Mouse (Mus musculus): ENCODE measurements around the gene Rpl10a. TPM values are rescaled to one million over a fixed set of nuclear protein-coding genes. Genes with fewer than 3 reads are reported as not detected.
"Not testable (repeated sequence)": the region's sequence is repeated elsewhere in the genome, so short reads cannot be mapped to it uniquely, and the experiment has no call there.

Gene Rpl10a
- polyA plus RNA-seq, 1 experiment from 2014 or later = 852 TPM

DNA sequence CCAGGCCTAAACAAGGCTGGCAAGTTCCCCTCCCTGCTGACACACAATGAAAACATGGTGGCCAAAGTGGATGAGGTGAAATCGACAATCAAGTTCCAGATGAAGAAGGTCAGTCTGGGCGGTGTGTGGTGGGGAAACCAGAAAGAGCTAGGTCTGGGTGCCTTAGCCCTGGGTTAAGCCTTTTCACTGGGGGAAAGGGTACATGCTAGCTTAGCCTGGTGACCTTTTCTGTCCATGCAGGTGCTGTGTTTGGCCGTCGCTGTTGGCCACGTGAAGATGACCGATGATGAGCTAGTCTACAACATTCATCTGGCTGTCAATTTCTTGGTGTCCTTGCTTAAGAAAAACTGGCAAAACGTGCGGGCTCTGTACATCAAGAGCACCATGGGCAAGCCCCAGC, 2.3 kb downstream of the Rpl10a start:
- not testable (repeated sequence) for H3K27ac ChIP-seq (replicated peaks; ENCODE audit: low read depth, low read length); DNase-seq (ENCODE audit: low spot score); H3K9ac ChIP-seq (ENCODE audit: low read depth, low read length); H3K9me3 ChIP-seq (ENCODE audit: control insufficient read depth, low read length); ATAC-seq (ENCODE audit: low read depth); H3K27me3 ChIP-seq (replicated peaks; ENCODE audit: control insufficient read depth, insufficient read depth, low read length); H3K4me3 ChIP-seq (ENCODE audit: low read depth, low read length)
- peak overlapping the region; percentile 85 for H3K4me2 ChIP-seq (ENCODE audit: low read depth, low read length)
- H3K4me1 ChIP-seq (ENCODE audit: control insufficient read depth, insufficient read depth, low read length) = peaks cover 26% of the 10 kb centered on the region
- 59% methylated on average over 6 of the region's 8 CpGs for WGBS
- H3K36me3 ChIP-seq (ENCODE audit: control insufficient read depth, insufficient read depth, low read length) = peaks cover 71% of the 10 kb centered on the region

DNA sequence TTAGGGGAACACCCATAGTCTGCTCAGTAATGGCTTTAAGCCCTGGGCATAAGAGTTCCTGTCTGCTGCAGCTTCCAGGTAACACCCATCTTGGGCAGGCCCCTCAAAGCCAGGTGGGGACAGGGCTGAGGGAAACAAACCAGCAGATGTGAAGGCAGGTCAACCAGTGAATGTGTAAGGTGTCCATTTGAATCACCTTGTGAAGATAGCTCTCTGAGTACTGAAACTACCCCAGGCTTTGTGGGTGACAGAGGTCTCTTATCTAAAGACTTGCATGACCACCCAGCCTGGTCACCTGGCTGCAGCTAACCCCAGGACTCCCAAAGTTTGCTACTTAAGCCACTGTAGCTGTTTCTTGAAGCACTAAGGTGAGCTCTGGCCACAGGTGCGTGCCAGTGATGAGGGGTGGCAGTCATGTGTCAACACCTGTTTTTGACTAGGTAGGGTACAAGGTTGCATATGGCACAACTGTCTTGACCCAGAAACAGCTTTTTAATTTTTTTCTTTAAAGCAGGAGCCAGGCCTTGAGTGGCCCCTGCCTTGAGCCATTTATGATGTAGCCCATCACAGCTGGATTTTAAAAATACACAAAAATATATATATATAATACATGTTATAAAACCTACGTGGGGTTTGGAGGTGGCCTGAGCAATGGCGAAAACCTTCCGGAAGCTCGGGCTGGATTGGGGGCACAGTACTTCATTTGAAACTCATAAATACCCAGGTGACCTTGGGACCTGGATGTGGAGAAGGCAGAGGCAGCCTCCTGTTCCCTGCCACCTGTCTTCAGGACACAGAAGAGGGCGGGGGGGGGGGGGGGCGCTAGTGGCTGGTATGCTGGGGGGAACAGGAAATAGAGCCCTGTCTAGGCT, 3.2 kb downstream of the Rpl10a start:
- H3K9me3 ChIP-seq (ENCODE audit: control insufficient read depth, low read length) = no peaks in the 10 kb centered on the region
- no peak overlapping the region for H3K9ac ChIP-seq (ENCODE audit: low read depth, low read length)
- 35% methylated on average over 5 of the region's 7 CpGs for whole genome bisulfite sequencing
- peaks cover 74% of the 10 kb centered on the region for H3K36me3 ChIP-seq (ENCODE audit: control insufficient read depth, insufficient read depth, low read length)
- H3K4me3 ChIP-seq (ENCODE audit: low read depth, low read length) = no peak overlapping the region
- no peaks in the 10 kb centered on the region for H3K27me3 ChIP-seq (replicated peaks; ENCODE audit: control insufficient read depth, insufficient read depth, low read length)
- peaks cover 26% of the 10 kb centered on the region for H3K4me1 ChIP-seq (ENCODE audit: control insufficient read depth, insufficient read depth, low read length)
- no peak overlapping the region for H3K4me2 ChIP-seq (ENCODE audit: low read depth, low read length)
- peak overlapping the region; percentile 16; the same call in 1 of the 2 replicates for H3K27ac ChIP-seq (replicated peaks; ENCODE audit: low read depth, low read length)
- no peak for ATAC-seq (ENCODE audit: low read depth)
- DNase-seq (ENCODE audit: low spot score) = no peak

GRCm38 (mm10) chr17:28332113-28332914, 4.0 kb downstream of the Rpl10a start:
- ATAC-seq (ENCODE audit: low read depth) (no peak), DNase-seq (ENCODE audit: low spot score) (no peak)
- Histone ChIP-seq H3K4me3 (ENCODE audit: low read depth, low read length) (no peak overlapping the region), H3K9ac (ENCODE audit: low read depth, low read length) (0 out of 2 replicates have a peak overlapping the region, but pooled peaks have one; percentile 40), H3K27me3 (replicated peaks; ENCODE audit: control insufficient read depth, insufficient read depth, low read length) (no peaks in the 10 kb centered on the region), H3K4me1 (ENCODE audit: control insufficient read depth, insufficient read depth, low read length) (peaks cover 25% of the 10 kb centered on the region), H3K4me2 (ENCODE audit: low read depth, low read length) (0 out of 2 replicates have a peak overlapping the region, but pooled peaks have one; percentile 20), H3K27ac (replicated peaks; ENCODE audit: low read depth, low read length) (peak overlapping the region; percentile 63; the same call in 1 of the 2 replicates), H3K36me3 (ENCODE audit: control insufficient read depth, insufficient read depth, low read length) (peaks cover 82% of the 10 kb centered on the region), H3K9me3 (ENCODE audit: control insufficient read depth, low read length) (no peaks in the 10 kb centered on the region)
- WGBS = 52% methylated on average over 12 of the region's 13 CpGs

DNA sequence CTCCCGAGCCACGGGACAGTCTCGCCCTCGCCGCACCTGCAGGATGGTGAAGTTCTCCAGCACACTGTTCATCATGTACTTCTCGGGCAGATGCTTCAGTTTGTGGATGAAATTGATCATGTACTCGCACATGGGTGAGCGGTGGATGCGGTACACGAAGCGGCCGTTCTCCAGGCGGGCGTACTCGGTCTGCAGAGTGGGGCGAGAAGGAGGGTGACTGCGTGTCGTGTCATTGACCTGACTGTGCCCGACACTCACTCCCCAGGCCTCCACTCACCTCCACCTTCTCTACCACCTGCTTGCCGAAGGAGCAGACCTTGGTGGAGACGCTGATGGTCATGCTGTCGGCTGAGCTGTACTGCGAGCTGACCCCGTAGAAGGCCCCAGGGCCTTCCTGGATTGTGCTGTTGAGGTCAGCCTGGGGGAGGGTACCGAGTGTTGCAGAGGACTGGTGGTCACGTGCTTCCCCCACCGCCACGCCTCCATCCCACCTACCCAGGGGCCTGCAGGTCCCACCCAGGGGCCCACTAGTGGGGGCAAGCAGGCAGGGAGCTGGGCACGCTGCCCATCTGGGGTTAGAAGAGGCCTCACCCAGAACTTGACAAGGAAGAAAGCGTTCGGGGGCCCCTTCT, 4.8 kb downstream of the Rpl10a start:
- 52% methylated on average over 27 of the region's 31 CpGs for WGBS
- DNase-seq (ENCODE audit: low spot score) = peak; percentile 81
- H3K9ac ChIP-seq (ENCODE audit: low read depth, low read length) = peak overlapping the region; percentile 40; the same call in 1 of the 2 replicates

GRCm38 (mm10) chr17:28335267-28335666, 7.0 kb downstream of the Rpl10a start:
- no peak for DNase-seq (ENCODE audit: low spot score)
- H3K27ac ChIP-seq (replicated peaks; ENCODE audit: low read depth, low read length) = no peak overlapping the region
- H3K27me3 ChIP-seq (replicated peaks; ENCODE audit: control insufficient read depth, insufficient read depth, low read length) = no peaks in the 10 kb centered on the region
- peaks cover 97% of the 10 kb centered on the region for H3K36me3 ChIP-seq (ENCODE audit: control insufficient read depth, insufficient read depth, low read length)
- H3K4me2 ChIP-seq (ENCODE audit: low read depth, low read length) = no peak overlapping the region
- no peak overlapping the region for H3K4me3 ChIP-seq (ENCODE audit: low read depth, low read length)
- ATAC-seq (ENCODE audit: low read depth) = no peak
- H3K4me1 ChIP-seq (ENCODE audit: control insufficient read depth, insufficient read depth, low read length) = peaks cover 11% of the 10 kb centered on the region
- no peak overlapping the region for H3K9ac ChIP-seq (ENCODE audit: low read depth, low read length)
- H3K9me3 ChIP-seq (ENCODE audit: control insufficient read depth, low read length) = no peaks in the 10 kb centered on the region
- WGBS = 69% methylated on average over 10 of the region's 10 CpGs

More for the DNA sequence above, 4.8 kb downstream of the Rpl10a start:
- H3K27me3 ChIP-seq (replicated peaks; ENCODE audit: control insufficient read depth, insufficient read depth, low read length) = no peaks in the 10 kb centered on the region
- H3K9me3 ChIP-seq (ENCODE audit: control insufficient read depth, low read length) = no peaks in the 10 kb centered on the region
- H3K27ac ChIP-seq (replicated peaks; ENCODE audit: low read depth, low read length) = peak overlapping the region; percentile 63
- peak overlapping the region; percentile 20; the same call in 1 of the 2 replicates for H3K4me2 ChIP-seq (ENCODE audit: low read depth, low read length)
- H3K36me3 ChIP-seq (ENCODE audit: control insufficient read depth, insufficient read depth, low read length) = peaks cover 89% of the 10 kb centered on the region
- H3K4me3 ChIP-seq (ENCODE audit: low read depth, low read length) = no peak overlapping the region
- peaks cover 18% of the 10 kb centered on the region for H3K4me1 ChIP-seq (ENCODE audit: control insufficient read depth, insufficient read depth, low read length)
- no peak for ATAC-seq (ENCODE audit: low read depth)

DNA sequence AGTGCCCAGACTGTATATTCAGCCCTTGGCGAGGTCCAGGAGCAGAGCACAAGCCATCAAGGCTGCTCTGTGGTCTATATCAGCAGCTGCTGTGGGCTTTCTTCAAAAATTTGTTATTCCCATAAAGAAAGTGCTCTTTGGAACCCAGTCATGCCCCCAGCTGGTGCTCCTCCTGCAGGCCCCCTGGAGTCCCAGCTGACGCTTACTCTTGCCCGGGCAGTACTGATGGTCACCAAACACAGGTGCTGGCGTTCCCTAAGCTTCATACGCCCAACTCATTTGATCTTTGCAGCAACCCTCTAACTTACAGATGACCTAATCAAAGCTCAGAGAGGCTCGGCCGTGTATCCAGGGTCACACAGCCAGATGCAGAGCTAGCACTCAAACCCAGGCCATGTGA, 9.3 kb downstream of the Rpl10a start:
- Histone ChIP-seq H3K9ac (ENCODE audit: low read depth, low read length) (no peak overlapping the region), H3K4me2 (ENCODE audit: low read depth, low read length) (no peak overlapping the region), H3K36me3 (ENCODE audit: control insufficient read depth, insufficient read depth, low read length) (peaks cover 86% of the 10 kb centered on the region), H3K4me3 (ENCODE audit: low read depth, low read length) (no peak overlapping the region), H3K9me3 (ENCODE audit: control insufficient read depth, low read length) (no peaks in the 10 kb centered on the region), H3K27ac (replicated peaks; ENCODE audit: low read depth, low read length) (no peak overlapping the region), H3K4me1 (ENCODE audit: control insufficient read depth, insufficient read depth, low read length) (peaks cover 30% of the 10 kb centered on the region), H3K27me3 (replicated peaks; ENCODE audit: control insufficient read depth, insufficient read depth, low read length) (no peaks in the 10 kb centered on the region)
- ATAC-seq (ENCODE audit: low read depth) = no peak
- WGBS = 94% methylated on average over 7 of the region's 7 CpGs
- DNase-seq (ENCODE audit: low spot score) = no peak

GRCm38 (mm10) chr17:28340578-28340977, 12.3 kb downstream of the Rpl10a start:
- DNase-seq (ENCODE audit: low spot score) (peak; percentile 70), ATAC-seq (ENCODE audit: low read depth) (peak; percentile 34)
- peak overlapping the region; percentile 54 for H3K9ac ChIP-seq (ENCODE audit: low read depth, low read length)
- H3K9me3 ChIP-seq (ENCODE audit: control insufficient read depth, low read length) = no peaks in the 10 kb centered on the region
- H3K4me2 ChIP-seq (ENCODE audit: low read depth, low read length) = peak overlapping the region; percentile 40
- H3K4me1 ChIP-seq (ENCODE audit: control insufficient read depth, insufficient read depth, low read length) = peaks cover 41% of the 10 kb centered on the region
- peaks cover 56% of the 10 kb centered on the region for H3K36me3 ChIP-seq (ENCODE audit: control insufficient read depth, insufficient read depth, low read length)
- WGBS = 60% methylated on average over 7 of the region's 7 CpGs
- no peaks in the 10 kb centered on the region for H3K27me3 ChIP-seq (replicated peaks; ENCODE audit: control insufficient read depth, insufficient read depth, low read length)
- H3K27ac ChIP-seq (replicated peaks; ENCODE audit: low read depth, low read length) = peak overlapping the region; percentile 74
- peak overlapping the region; percentile 16 for H3K4me3 ChIP-seq (ENCODE audit: low read depth, low read length)

DNA sequence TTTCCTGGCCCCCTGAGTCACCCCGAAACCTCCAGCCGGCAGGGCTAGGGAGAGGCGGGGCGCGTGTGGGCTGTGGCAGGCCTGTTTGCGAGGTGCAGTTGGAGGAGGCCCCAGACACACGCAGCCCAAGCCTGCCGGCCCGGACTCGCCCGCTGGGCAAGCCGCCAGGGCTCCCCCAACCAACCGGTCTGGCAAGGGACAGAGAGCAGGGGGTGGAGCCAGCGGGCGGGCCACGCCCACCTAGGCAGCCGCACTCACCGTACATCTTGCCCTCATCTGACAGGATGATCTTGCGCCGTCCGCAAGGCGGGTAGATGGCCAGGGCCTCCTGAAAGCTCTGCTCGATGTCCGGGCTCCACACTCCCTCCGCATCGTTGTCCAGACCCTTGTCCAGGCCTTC, 12.8 kb downstream of the Rpl10a start:
- peaks cover 50% of the 10 kb centered on the region for H3K36me3 ChIP-seq (ENCODE audit: control insufficient read depth, insufficient read depth, low read length)

More for the DNA sequence above, 12.8 kb downstream of the Rpl10a start:
- peak overlapping the region; percentile 16 for H3K4me3 ChIP-seq (ENCODE audit: low read depth, low read length)
- ATAC-seq (ENCODE audit: low read depth) (peak; percentile 85), DNase-seq (ENCODE audit: low spot score) (peak; percentile 92)
- H3K9ac ChIP-seq (ENCODE audit: low read depth, low read length) = peak overlapping the region; percentile 54
- peaks cover 46% of the 10 kb centered on the region for H3K4me1 ChIP-seq (ENCODE audit: control insufficient read depth, insufficient read depth, low read length)
- peak overlapping the region; percentile 74 for H3K27ac ChIP-seq (replicated peaks; ENCODE audit: low read depth, low read length)
- H3K27me3 ChIP-seq (replicated peaks; ENCODE audit: control insufficient read depth, insufficient read depth, low read length) = no peaks in the 10 kb centered on the region
- peak overlapping the region; percentile 40 for H3K4me2 ChIP-seq (ENCODE audit: low read depth, low read length)
- WGBS = 17% methylated on average over 15 of the region's 26 CpGs
- no peaks in the 10 kb centered on the region for H3K9me3 ChIP-seq (ENCODE audit: control insufficient read depth, low read length)
